Mouse (Mus musculus) embryonic facial prominence, embryonic 13.5 days (tissue): ENCODE measurements around the gene Fam169b. TPM values are rescaled to one million over a fixed set of nuclear protein-coding genes. Genes with fewer than 3 reads are reported as not detected.
A peak's percentile ranks its signal among the peaks of the same experiment; 100 is the strongest.

Experiments
- ATAC-seq: fragments of 200-750 bp; cut with Nextera tagmentation; 2 replicates; pipeline ENCODE4 v1.8.0; 2017; ENCODE audit warnings: low read depth; ENCODE audit not compliant: insufficient number of reproducible peaks, insufficient read depth, low FRiP score, low TSS enrichment
- H3K27ac ChIP-seq: fragments of 300-500 bp; sonication (generic); 2 replicates; pipeline ENCODE4 v1.5.1; 2015; ENCODE audit warnings: moderate library complexity, mild to moderate bottlenecking, inconsistent platforms
- H3K27me3 ChIP-seq: fragments of 300-500 bp; sonication (generic); 2 replicates; pipeline ENCODE4 v1.6.1; 2015; ENCODE audit warnings: mild to moderate bottlenecking, inconsistent platforms
- H3K36me3 ChIP-seq: fragments of 300-500 bp; sonication (generic); 2 replicates; pipeline ENCODE4 v1.6.1; 2015; ENCODE audit warnings: mild to moderate bottlenecking, inconsistent platforms
- H3K4me1 ChIP-seq: fragments of 300-500 bp; sonication (generic); 2 replicates; pipeline ENCODE4 v1.6.1; 2015; ENCODE audit warnings: inconsistent platforms
- H3K4me2 ChIP-seq: fragments of 300-500 bp; sonication (generic); 2 replicates; pipeline ENCODE4 v1.6.1; 2015; ENCODE audit warnings: moderate library complexity, mild to moderate bottlenecking, inconsistent platforms
- H3K4me3 ChIP-seq: fragments of 300-500 bp; sonication (generic); 2 replicates; pipeline ENCODE4 v1.5.1; 2015; ENCODE audit warnings: mild to moderate bottlenecking, inconsistent platforms
- H3K9ac ChIP-seq: fragments of 300-500 bp; sonication (generic); 2 replicates; pipeline ENCODE4 v1.6.1; 2015; ENCODE audit warnings: mild to moderate bottlenecking, inconsistent platforms
- H3K9me3 ChIP-seq: fragments of 300-500 bp; sonication (generic); 2 replicates; pipeline ENCODE4 v1.6.1; 2016; ENCODE audit warnings: inconsistent platforms
- WGBS: fragments of 180-500 bp; shearing (Covaris S2); methylation state at CpG from one replicate; pipeline ENCODE4 v1.1.7; 2015; ENCODE audit warnings: mixed read lengths; 5-methylcytosine and 5-hydroxymethylcytosine counted together
- polyA plus RNA-seq: library from polyadenylated mRNA; unstranded; fragments of >200 nt; fragmentation: Nextera tagmentation; extraction: Ambion mirVana; gene quantifications from 2 replicates; pipeline ENCODE4 v1.2.1, GENCODE M21; 2015

The Fam169b gene
- polyA plus RNA-seq, 1 experiment from 2014 or later, result 2.0 TPM

- WGBS, result 17% methylated on average over 16 of the region's 16 CpGs
- no peaks in the 10 kb centered on the region for H3K4me1 ChIP-seq
- 0 out of 2 replicates have a peak overlapping the region, but pooled peaks have one; percentile 49 for H3K9ac ChIP-seq
- peak overlapping the region; percentile 23 for H3K4me3 ChIP-seq
- ATAC-seq, result no peak
- no peak overlapping the region for H3K27ac ChIP-seq
- H3K27me3 ChIP-seq, result peaks cover 48% of the 10 kb centered on the region
- no peaks in the 10 kb centered on the region for H3K9me3 ChIP-seq
- H3K36me3 ChIP-seq, result no peaks in the 10 kb centered on the region
- H3K4me2 ChIP-seq, result peak overlapping the region; percentile 56
Observed at GRCm38 (mm10) chr7:68374109-68374857, 100.6 kb downstream of the Fam169b start.

- Histone ChIP-seq H3K9ac (no peak overlapping the region), H3K4me1 (0 out of 2 replicates have a peak, but pooled peaks cover 3% of the 10 kb centered on the region), H3K36me3 (no peaks in the 10 kb centered on the region), H3K27me3 (no peaks in the 10 kb centered on the region; the same call in 1 of the 2 replicates), H3K27ac (no peak overlapping the region), H3K4me3 (no peak overlapping the region), H3K4me2 (no peak overlapping the region), H3K9me3 (no peaks in the 10 kb centered on the region)
- ATAC-seq, result no peak
- 37% methylated on average over 9 of the region's 9 CpGs for WGBS
Observed at GRCm38 (mm10) chr7:68382187-68382586, 108.5 kb downstream of the Fam169b start.

GRCm38 (mm10) chr7:68386767-68387166 is 113.1 kb downstream of the Fam169b start:
- Histone ChIP-seq H3K9ac (no peak overlapping the region), H3K4me1 (0 out of 2 replicates have a peak, but pooled peaks cover 3% of the 10 kb centered on the region), H3K27ac (no peak overlapping the region), H3K36me3 (no peaks in the 10 kb centered on the region), H3K9me3 (no peaks in the 10 kb centered on the region), H3K27me3 (no peaks in the 10 kb centered on the region), H3K4me2 (no peak overlapping the region), H3K4me3 (no peak overlapping the region)
- ATAC-seq, result no peak
- WGBS, result 86% methylated on average over 3 of the region's 3 CpGs

GRCm38 (mm10) chr7:68395707-68396333 is 122.2 kb downstream of the Fam169b start:
- Histone ChIP-seq H3K4me3 (no peak overlapping the region), H3K27me3 (no peaks in the 10 kb centered on the region), H3K36me3 (no peaks in the 10 kb centered on the region), H3K4me2 (no peak overlapping the region), H3K9me3 (peaks cover 6% of the 10 kb centered on the region; the same call in 1 of the 2 replicates), H3K4me1 (no peaks in the 10 kb centered on the region), H3K9ac (no peak overlapping the region), H3K27ac (no peak overlapping the region)
- WGBS, result 66% methylated on average over 6 of the region's 6 CpGs
- no peak for ATAC-seq

- no peak overlapping the region for H3K9ac ChIP-seq
- 79% methylated on average over 7 of the region's 7 CpGs for WGBS
- H3K9me3 ChIP-seq, result no peaks in the 10 kb centered on the region
- H3K36me3 ChIP-seq, result no peaks in the 10 kb centered on the region
- ATAC-seq, result no peak
- H3K4me1 ChIP-seq, result no peaks in the 10 kb centered on the region
- peaks cover 1% of the 10 kb centered on the region; the same call in 1 of the 2 replicates for H3K27me3 ChIP-seq
- no peak overlapping the region for H3K4me2 ChIP-seq
- H3K27ac ChIP-seq, result no peak overlapping the region
- no peak overlapping the region for H3K4me3 ChIP-seq
Observed at GRCm38 (mm10) chr7:68400516-68400915, 126.9 kb downstream of the Fam169b start.

- Histone ChIP-seq H3K4me2 (no peak overlapping the region), H3K27me3 (peaks cover 10% of the 10 kb centered on the region), H3K36me3 (no peaks in the 10 kb centered on the region), H3K9me3 (no peaks in the 10 kb centered on the region), H3K9ac (no peak overlapping the region), H3K4me3 (no peak overlapping the region), H3K4me1 (peaks cover 6% of the 10 kb centered on the region; the same call in 1 of the 2 replicates), H3K27ac (no peak overlapping the region)
- no peak for ATAC-seq
- WGBS, result 77% methylated on average over 5 of the region's 5 CpGs
Observed at GRCm38 (mm10) chr7:68408611-68409010, 135.0 kb downstream of the Fam169b start.

Other genes starting within 250 kb of the Fam169b start
- gene Pgpep1l, start 9.6 kb upstream of the Fam169b start, polyA plus RNA-seq, result 0.31 TPM in 1 of 2 replicates, not detected in the other